Mouse (Mus musculus) liver, embryonic 16.5 days (tissue): ENCODE measurements around the gene Adra1d. TPM values are rescaled to one million over a fixed set of nuclear protein-coding genes. Genes with fewer than 3 reads are reported as not detected.

Experiments
- ATAC-seq: fragments of 200-750 bp; cut with Nextera tagmentation; 2 replicates; pipeline ENCODE4 v1.8.0; 2017; ENCODE audit warnings: low read depth, mild to moderate bottlenecking, moderate number of reproducible peaks, moderate library complexity
- H3K27ac ChIP-seq: fragments of 300-500 bp; sonication (generic); 2 replicates; pipeline ENCODE4 v1.5.1; 2014; ENCODE audit warnings: mild to moderate bottlenecking, low read length
- H3K27me3 ChIP-seq: fragments of 300-500 bp; sonication (generic); 2 replicates; pipeline ENCODE4 v1.6.1; 2014; ENCODE audit warnings: low read depth, low read length, mixed read lengths; ENCODE audit not compliant: control insufficient read depth, insufficient read depth
- H3K36me3 ChIP-seq: fragments of 300-500 bp; sonication (generic); 2 replicates; pipeline ENCODE4 v1.6.1; 2014; ENCODE audit warnings: mild to moderate bottlenecking; ENCODE audit not compliant: control insufficient read depth, insufficient read depth
- H3K4me1 ChIP-seq: fragments of 300-500 bp; sonication (generic); 2 replicates; pipeline ENCODE4 v1.6.1; 2014; ENCODE audit warnings: low read depth, low read length, mixed read lengths; ENCODE audit not compliant: control insufficient read depth
- H3K4me2 ChIP-seq: fragments of 300-500 bp; sonication (generic); 2 replicates; pipeline ENCODE4 v1.6.1; 2014; ENCODE audit warnings: low read depth, low read length, mixed read lengths
- H3K4me3 ChIP-seq: fragments of 300-500 bp; sonication (generic); 2 replicates; pipeline ENCODE4 v1.5.1; 2014; ENCODE audit warnings: low read depth, mild to moderate bottlenecking, low read length
- H3K9ac ChIP-seq: fragments of 300-500 bp; sonication (generic); 2 replicates; pipeline ENCODE4 v1.6.1; 2014; ENCODE audit warnings: low read depth, low read length
- H3K9me3 ChIP-seq: fragments of 300-500 bp; sonication (generic); replicated peaks from 2 replicates; pipeline ENCODE4 v1.6.1; 2016; ENCODE audit warnings: low read length; ENCODE audit not compliant: control insufficient read depth
- WGBS: fragments of 180-500 bp; shearing (Covaris S2); extraction: QIAGEN DNeasy Blood & Tissue Kit; methylation state at CpG from one replicate; pipeline ENCODE4 v1.1.7; 2014; ENCODE audit not compliant: insufficient replicate concordance; 5-methylcytosine and 5-hydroxymethylcytosine counted together
- polyA plus RNA-seq: library from polyadenylated mRNA; unstranded; fragments of >200 nt; fragmentation: Nextera tagmentation; extraction: Ambion mirVana; gene quantifications from 2 replicates; pipeline ENCODE4 v1.2.1, GENCODE M21; 2015

The Adra1d gene
- polyA plus RNA-seq, 1 experiment from 2014 or later: 0.22 TPM

- Histone ChIP-seq H3K4me1 (peaks cover 25% of the 10 kb centered on the region), H3K4me3 (no peak overlapping the region), H3K9ac (no peak overlapping the region), H3K27me3 (no peaks in the 10 kb centered on the region), H3K27ac (no peak overlapping the region), H3K4me2 (no peak overlapping the region), H3K9me3 (no peaks in the 10 kb centered on the region), H3K36me3 (no peaks in the 10 kb centered on the region)
- no peak for ATAC-seq
- WGBS: 83% methylated on average over 3 of the region's 3 CpGs
Measured at GRCm38 (mm10) chr2:131506358-131506757, 55.7 kb downstream of the Adra1d start.

DNA sequence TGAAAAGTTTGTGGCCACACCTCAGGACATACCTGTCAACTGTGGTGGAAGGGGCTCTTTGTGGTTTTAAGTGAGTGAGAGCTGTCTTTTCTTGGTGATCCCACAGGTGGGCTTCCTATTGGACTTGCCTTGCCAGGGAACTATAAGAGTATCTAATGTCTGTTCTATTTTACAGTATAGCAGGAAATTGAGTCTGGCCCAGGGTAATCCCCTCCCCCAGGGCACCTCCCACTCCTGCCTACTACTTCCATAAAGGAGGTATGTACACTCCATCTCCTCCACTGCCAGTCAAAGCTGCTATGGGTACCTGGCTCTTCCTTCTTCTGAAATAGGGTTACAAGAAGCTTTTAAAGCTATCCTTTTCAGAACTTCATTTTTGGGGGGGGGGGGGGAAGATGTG, 56.7 kb downstream of the Adra1d start:
- Histone ChIP-seq H3K9me3 (no peaks in the 10 kb centered on the region), H3K36me3 (no peaks in the 10 kb centered on the region), H3K4me3 (no peak overlapping the region), H3K27ac (no peak overlapping the region), H3K9ac (no peak overlapping the region), H3K27me3 (no peaks in the 10 kb centered on the region), H3K4me1 (peaks cover 25% of the 10 kb centered on the region), H3K4me2 (no peak overlapping the region)
- no peak for ATAC-seq

- no peak for ATAC-seq
- no peaks in the 10 kb centered on the region for H3K27me3 ChIP-seq
- no peak overlapping the region for H3K27ac ChIP-seq
- H3K4me1 ChIP-seq: peaks cover 28% of the 10 kb centered on the region
- H3K36me3 ChIP-seq: no peaks in the 10 kb centered on the region
- H3K4me3 ChIP-seq: no peak overlapping the region
- H3K4me2 ChIP-seq: no peak overlapping the region
- H3K9ac ChIP-seq: no peak overlapping the region
- 76% methylated on average over 5 of the region's 5 CpGs for WGBS
- no peaks in the 10 kb centered on the region for H3K9me3 ChIP-seq
Measured at GRCm38 (mm10) chr2:131502561-131502960, 59.5 kb downstream of the Adra1d start.

DNA sequence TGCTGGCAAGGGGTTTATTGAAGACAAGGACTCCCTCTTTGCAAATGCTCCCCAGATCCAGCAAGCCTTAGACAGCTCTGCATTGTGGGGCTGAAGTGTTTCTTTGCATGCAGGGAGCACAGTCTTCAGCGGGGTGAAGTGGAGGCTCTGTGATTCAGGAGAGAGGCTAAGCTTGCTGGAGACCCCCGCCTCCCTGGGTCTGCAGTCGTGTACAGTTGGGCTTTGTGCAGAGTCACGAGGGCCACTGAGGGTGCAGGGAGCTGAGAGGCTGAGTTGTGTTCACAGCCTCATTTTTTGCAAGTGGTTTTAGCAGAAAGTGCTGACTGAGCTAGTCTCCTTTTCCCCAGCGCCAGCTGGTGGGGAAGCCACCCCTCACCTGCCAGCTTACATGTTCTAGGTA, 60.2 kb downstream of the Adra1d start:
- no peak for ATAC-seq
- Histone ChIP-seq H3K4me3 (no peak overlapping the region), H3K4me1 (peaks cover 34% of the 10 kb centered on the region), H3K9ac (no peak overlapping the region), H3K27ac (no peak overlapping the region), H3K4me2 (no peak overlapping the region), H3K36me3 (no peaks in the 10 kb centered on the region), H3K27me3 (no peaks in the 10 kb centered on the region), H3K9me3 (no peaks in the 10 kb centered on the region)
- WGBS: 66% methylated on average over 5 of the region's 5 CpGs

- Histone ChIP-seq H3K9ac (peak overlapping the region; percentile 35), H3K36me3 (no peaks in the 10 kb centered on the region), H3K27me3 (no peaks in the 10 kb centered on the region), H3K9me3 (no peaks in the 10 kb centered on the region), H3K4me3 (no peak overlapping the region), H3K4me2 (no peak overlapping the region; the same call in 1 of the 2 replicates), H3K27ac (peak overlapping the region; percentile 35), H3K4me1 (peaks cover 56% of the 10 kb centered on the region)
- ATAC-seq: no peak
- 62% methylated on average over 5 of the region's 5 CpGs for WGBS
Measured at GRCm38 (mm10) chr2:131499290-131499845, 62.7 kb downstream of the Adra1d start.

DNA sequence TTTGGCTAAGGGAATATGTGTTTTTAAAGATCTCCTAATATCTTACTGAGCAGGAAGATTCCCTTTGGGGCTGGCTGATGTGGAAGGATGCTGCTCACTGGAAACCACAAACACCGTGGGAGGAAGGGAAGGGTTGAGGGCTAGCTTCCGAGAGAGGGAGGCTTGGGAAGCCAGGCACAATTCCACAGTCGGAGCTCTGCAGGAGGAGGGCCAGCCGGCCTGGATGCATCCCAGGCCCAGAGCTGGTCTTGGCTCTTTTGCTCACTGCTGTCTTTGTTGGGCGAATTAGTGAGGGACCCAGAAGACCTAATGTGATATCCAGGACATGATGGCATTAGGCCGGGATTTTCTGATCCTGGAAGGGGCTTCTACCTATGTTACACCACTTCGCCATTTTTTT, 63.9 kb downstream of the Adra1d start:
- Histone ChIP-seq H3K27me3 (no peaks in the 10 kb centered on the region), H3K4me1 (peaks cover 63% of the 10 kb centered on the region), H3K4me2 (peak overlapping the region; percentile 72), H3K9ac (peak overlapping the region; percentile 67), H3K27ac (peak overlapping the region; percentile 99), H3K9me3 (no peaks in the 10 kb centered on the region), H3K4me3 (peak overlapping the region; percentile 51; the same call in 1 of the 2 replicates), H3K36me3 (no peaks in the 10 kb centered on the region)
- ATAC-seq: no peak
- WGBS: 71% methylated on average over 7 of the region's 7 CpGs

DNA sequence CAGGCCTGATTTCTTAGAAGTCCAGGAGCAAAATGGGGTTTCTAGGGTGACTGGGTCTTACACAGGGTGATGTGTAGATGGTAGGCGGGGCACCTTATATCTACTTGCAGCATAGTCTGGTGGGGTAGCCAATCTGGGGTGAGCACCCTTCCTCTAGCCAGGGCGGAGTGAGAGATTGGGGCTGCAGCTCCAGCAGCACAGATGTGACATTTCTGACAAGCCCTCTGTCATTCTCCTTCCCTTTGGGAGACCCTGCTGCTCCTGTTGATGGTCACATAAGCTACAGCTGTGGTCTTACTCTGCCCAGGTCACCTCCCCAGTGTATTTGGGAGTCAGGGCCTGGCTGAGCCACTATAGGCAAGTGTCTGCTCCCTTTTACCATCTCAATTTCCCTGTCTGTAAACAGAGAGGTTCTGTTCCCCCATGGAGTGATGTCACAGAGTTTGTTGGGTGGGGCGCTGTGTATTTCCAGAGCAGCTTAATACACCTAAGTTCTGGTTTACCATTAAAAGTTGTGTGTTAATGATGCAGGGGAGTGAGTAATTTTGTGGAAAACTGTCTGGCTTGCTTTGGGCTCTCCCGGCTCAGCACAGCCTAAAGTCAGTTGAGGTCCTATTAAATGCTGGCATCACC, 64.7 kb downstream of the Adra1d start:
- Histone ChIP-seq H3K4me1 (peaks cover 61% of the 10 kb centered on the region), H3K4me3 (peak overlapping the region; percentile 51)
- WGBS: 51% methylated on average over 4 of the region's 4 CpGs

DNA sequence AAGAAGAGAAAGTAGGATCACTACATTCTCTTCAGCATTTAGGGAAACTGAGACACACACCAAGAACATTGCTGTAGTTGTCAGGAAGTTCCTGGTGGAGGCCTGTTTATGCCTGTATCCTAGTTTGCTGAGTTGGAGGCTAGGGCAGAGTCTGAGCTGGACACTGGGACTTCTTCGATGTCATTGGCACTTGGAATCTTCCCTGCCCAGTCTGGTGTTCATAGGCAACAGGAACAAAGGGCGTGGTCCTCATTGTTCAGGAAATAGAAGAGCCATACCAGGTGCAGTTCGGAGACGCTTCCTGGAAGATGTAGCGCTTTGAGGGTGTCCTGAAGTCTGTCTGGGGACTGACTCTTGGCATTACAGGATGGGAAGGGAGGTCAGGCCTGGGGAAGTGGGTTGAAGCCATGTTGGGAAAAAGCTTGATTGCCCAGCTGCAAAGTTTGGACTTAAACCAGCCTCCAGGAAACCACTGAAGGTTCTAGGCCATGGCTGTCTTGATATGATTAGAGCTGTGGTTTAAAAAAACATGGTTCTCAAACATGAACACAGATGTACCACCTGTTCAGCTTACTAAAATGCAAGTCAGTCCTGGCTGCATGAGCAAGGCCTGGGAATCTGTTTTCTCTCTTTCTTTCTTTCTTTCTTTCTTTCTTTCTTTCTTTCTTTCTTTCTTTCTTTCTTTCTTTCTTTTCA, 65.8 kb downstream of the Adra1d start:
- Histone ChIP-seq H3K27me3 (no peaks in the 10 kb centered on the region), H3K9ac (peak overlapping the region; percentile 47), H3K36me3 (no peaks in the 10 kb centered on the region), H3K4me3 (peak overlapping the region; percentile 51), H3K9me3 (no peaks in the 10 kb centered on the region), H3K4me1 (peaks cover 61% of the 10 kb centered on the region), H3K4me2 (peak overlapping the region; percentile 72), H3K27ac (peak overlapping the region; percentile 99)
- WGBS: 70% methylated on average over 5 of the region's 5 CpGs
- no peak for ATAC-seq

More for the DNA sequence above, 64.7 kb downstream of the Adra1d start:
- Histone ChIP-seq H3K4me2 (peak overlapping the region; percentile 72), H3K27ac (peak overlapping the region; percentile 99), H3K9ac (peak overlapping the region; percentile 67), H3K27me3 (no peaks in the 10 kb centered on the region), H3K36me3 (no peaks in the 10 kb centered on the region), H3K9me3 (no peaks in the 10 kb centered on the region)
- peak; percentile 99 for ATAC-seq
